Mouse (Mus musculus): ENCODE results near the gene Trim63.
"Not testable (repeated sequence)": the region's sequence is repeated elsewhere in the genome, so short reads cannot be mapped to it uniquely, and the experiment has no call there.

- not testable (repeated sequence) for TF ChIP-seq CTCF (IDR thresholded peaks at IDR 0.05; ENCODE audit: extremely low read depth, insufficient read depth, insufficient read length, insufficient replicate concordance); POLR2A (IDR thresholded peaks at IDR 0.05; ENCODE audit: low read depth, low read length)
Observed at GRCm38 (mm10) chr4:134341231-134341630, 26.3 kb downstream of the Trim63 start.

Measured in spleen, adult 2 months (tissue).